Mouse (Mus musculus): ENCODE data around the gene Wbp1.
"Not testable (repeated sequence)": the region's sequence is repeated elsewhere in the genome, so short reads cannot be mapped to it uniquely, and the experiment has no call there.

GRCm38 (mm10) chr6:83159456-83159855 is 38.1 kb upstream of the Wbp1 start:
- TF ChIP-seq CTCF (conservative IDR thresholded peaks at IDR 0.05; ENCODE audit: low read length): 0 out of 2 replicates have a peak, but pooled peaks have one; percentile 17
- not testable (repeated sequence) for TF ChIP-seq POU5F1, NANOG (IDR thresholded peaks at IDR 0.05; ENCODE audit: borderline replicate concordance, low read length)
